ENCODE assay signal across 8 mouse cellular contexts in genomic region chr17:26949866-26950265, GRCm38 (mm10). TPM values are rescaled to one million over a fixed set of nuclear protein-coding genes. Genes with fewer than 3 reads are reported as not detected.
DNase-seq lines count a peak whose midpoint lies in the region; ATAC-seq and TF ChIP-seq lines count a peak whose summit lies in the region.

No protein-coding gene starts in this region.

- H3K4me2 ChIP-seq in forebrain, embryonic 15.5 days (replicated peaks), result peak overlapping the region; percentile 87

- no peak for TF ChIP-seq CTCF in cortical plate, adult 2 months (IDR thresholded peaks at IDR 0.05; ENCODE audit: extremely low read depth, insufficient read depth, low read length)

- peak overlapping the region; percentile 59 for H3K4me3 ChIP-seq in cortical plate, adult 2 months (ENCODE audit: insufficient read depth, low read length)
- H3K4me3 ChIP-seq in forebrain, embryonic 15.5 days, result peak overlapping the region; percentile 71
- H3K4me3 ChIP-seq in midbrain, embryonic 10.5 days, result peak overlapping the region; percentile 80

- no peak for ATAC-seq in forebrain, embryonic 15.5 days (replicated peaks)

- H3K9ac ChIP-seq in forebrain, embryonic 15.5 days (replicated peaks), result peak overlapping the region; percentile 81

- no peaks in the 10 kb centered on the region for H3K9me3 ChIP-seq in forebrain, embryonic 15.5 days
- no peaks in the 10 kb centered on the region for H3K9me3 ChIP-seq in midbrain, embryonic 10.5 days (replicated peaks)

- H3K4me1 ChIP-seq in cortical plate, adult 2 months (ENCODE audit: control insufficient read depth, insufficient read depth, low read length), result peaks cover 14% of the 10 kb centered on the region
- H3K4me1 ChIP-seq in forebrain, embryonic 15.5 days, result peaks cover 85% of the 10 kb centered on the region
- peaks cover 96% of the 10 kb centered on the region for H3K4me1 ChIP-seq in midbrain, embryonic 10.5 days

- 0 out of 2 replicates have a peak overlapping the region, but pooled peaks have one; percentile 20 for H3K27ac ChIP-seq in cortical plate, adult 2 months (ENCODE audit: insufficient read depth, low read length)
- peak overlapping the region; percentile 88 for H3K27ac ChIP-seq in forebrain, embryonic 15.5 days (replicated peaks)
- H3K27ac ChIP-seq in midbrain, embryonic 10.5 days (replicated peaks), result peak overlapping the region; percentile 92

- 35% methylated on average over 5 of the region's 5 CpGs for WGBS in forebrain, embryonic 15.5 days
- 31% methylated on average over 5 of the region's 5 CpGs for WGBS in midbrain, embryonic 10.5 days

- DNase-seq in layer of hippocampus, adult 11-12 months (ENCODE audit: low spot score), result peak; percentile 59
- no peak for DNase-seq in layer of hippocampus, adult 9-11 months
- DNase-seq in midbrain, embryonic 10.5 days (ENCODE audit: low spot score), result no peak
- no peak for DNase-seq in adrenal gland, postnatal 36 days
- no peak for DNase-seq in thymus, postnatal 10 days (ENCODE audit: low spot score in 2 of 2)
- DNase-seq in cerebellum, adult 9-11 months, result no peak

- no peaks in the 10 kb centered on the region for H3K27me3 ChIP-seq in forebrain, embryonic 15.5 days
- H3K27me3 ChIP-seq in midbrain, embryonic 10.5 days (ENCODE audit: low read depth, poor library complexity, severe bottlenecking), result 0 out of 2 replicates have a peak, but pooled peaks cover 12% of the 10 kb centered on the region

- peak; percentile 41; the same call in 1 of the 2 replicates for TF ChIP-seq POLR2A in cortical plate, adult 2 months (IDR thresholded peaks at IDR 0.05; ENCODE audit: extremely low read depth, insufficient read depth, low read length)

- H3K36me3 ChIP-seq in forebrain, embryonic 15.5 days, result peaks cover 7% of the 10 kb centered on the region
- peaks cover 6% of the 10 kb centered on the region for H3K36me3 ChIP-seq in midbrain, embryonic 10.5 days

RNA-seq across cellular contexts. Expression of gene Syngap1, which starts 8.8 kb away (rescaled TPM):
- 185 and 195 TPM in 2 replicates for polyA plus RNA-seq in cortical plate, adult 2 months (2012; rRNA removed)
- polyA plus RNA-seq in forebrain, embryonic 15.5 days (2015; fragmentation: Nextera tagmentation; extraction: Ambion mirVana), result 6.5 and 7.3 TPM in 2 replicates
- 1.5 TPM in 2 replicates for polyA plus RNA-seq in midbrain, embryonic 10.5 days (2016; fragmentation: Nextera tagmentation; extraction: Ambion mirVana)
- total RNA-seq in adrenal gland, postnatal 36 days (2021), result 10 to 100 TPM; 11.4 to 18.6 TPM

RNA-seq across cellular contexts. Expression of gene Cuta, which starts 10.5 kb away (rescaled TPM):
- 136 and 139 TPM in 2 replicates for polyA plus RNA-seq in cortical plate, adult 2 months (2012; rRNA removed)
- 144 and 150 TPM in 2 replicates for polyA plus RNA-seq in forebrain, embryonic 15.5 days (2015; fragmentation: Nextera tagmentation; extraction: Ambion mirVana)
- 175 and 179 TPM in 2 replicates for polyA plus RNA-seq in midbrain, embryonic 10.5 days (2016; fragmentation: Nextera tagmentation; extraction: Ambion mirVana)
- 100 to 1,000 TPM; 129 to 165 TPM for total RNA-seq in adrenal gland, postnatal 36 days (2021)

RNA-seq across cellular contexts. Expression of gene Phf1, which starts 17.0 kb away (rescaled TPM):
- polyA plus RNA-seq in cortical plate, adult 2 months (2012; rRNA removed), result 47.7 and 48.1 TPM in 2 replicates
- 17.2 and 18.3 TPM in 2 replicates for polyA plus RNA-seq in forebrain, embryonic 15.5 days (2015; fragmentation: Nextera tagmentation; extraction: Ambion mirVana)
- polyA plus RNA-seq in midbrain, embryonic 10.5 days (2016; fragmentation: Nextera tagmentation; extraction: Ambion mirVana), result 3.1 and 4.7 TPM in 2 replicates
- total RNA-seq in adrenal gland, postnatal 36 days (2021), result 10 to 100 TPM; 34.2 to 37.9 TPM

RNA-seq across cellular contexts. Expression of gene Zbtb9, which starts 23.1 kb away (rescaled TPM):
- polyA plus RNA-seq in cortical plate, adult 2 months (2012; rRNA removed), result 13.9 and 14.5 TPM in 2 replicates
- 15.8 and 17.2 TPM in 2 replicates for polyA plus RNA-seq in forebrain, embryonic 15.5 days (2015; fragmentation: Nextera tagmentation; extraction: Ambion mirVana)
- 18.6 and 18.8 TPM in 2 replicates for polyA plus RNA-seq in midbrain, embryonic 10.5 days (2016; fragmentation: Nextera tagmentation; extraction: Ambion mirVana)
- 10 to 100 TPM in 1 of 2 experiments, 1 to 10 TPM in 1; 9.9 to 10.5 TPM for total RNA-seq in adrenal gland, postnatal 36 days (2021)

RNA-seq across cellular contexts. Expression of gene Kifc5b, which starts 33.0 kb away (rescaled TPM):
- 3.9 TPM in 2 replicates for polyA plus RNA-seq in cortical plate, adult 2 months (2012; rRNA removed)
- polyA plus RNA-seq in forebrain, embryonic 15.5 days (2015; fragmentation: Nextera tagmentation; extraction: Ambion mirVana), result 4.3 and 5.5 TPM in 2 replicates
- 10.6 and 12.1 TPM in 2 replicates for polyA plus RNA-seq in midbrain, embryonic 10.5 days (2016; fragmentation: Nextera tagmentation; extraction: Ambion mirVana)
- 1 to 10 TPM; 1.7 to 1.9 TPM for total RNA-seq in adrenal gland, postnatal 36 days (2021)

Comparison
In these comparisons a context has a peak if more than half of its experiments do, and no peak if none do; other contexts are left out.
1. H3K27ac ChIP-seq: peak in every context shown above with its lines; median percentile 92 in midbrain, embryonic 10.5 days; 88 in forebrain, embryonic 15.5 days; 20 in cortical plate, adult 2 months.
2. RNA of gene Syngap1, which starts 8.8 kb away (polyA plus RNA-seq): 185 to 195 TPM in cortical plate, adult 2 months; 6.5 to 7.3 TPM in forebrain, embryonic 15.5 days and 1.5 TPM in midbrain, embryonic 10.5 days; every median in the first group is over 10 times any median in the second.
3. Peak in every context shown above with its lines, with median percentiles within 50 percentile points of each other: H3K4me3 ChIP-seq.